Mouse (Mus musculus) testis, adult 2 months (tissue): ENCODE results near the gene Iqsec2.

Source experiments
- CTCF ChIP-seq: fragments of 200-500 bp; IDR thresholded peaks from 2 replicates; pipeline ENCODE4 v1.5.1; 2012; ENCODE audit warnings: low read depth, mild to moderate bottlenecking, inconsistent platforms, low read length, moderate library complexity; ENCODE audit not compliant: control insufficient read depth, insufficient read depth, insufficient replicate concordance
- POLR2A ChIP-seq: fragments of 200-500 bp; IDR thresholded peaks from 2 replicates; pipeline ENCODE4 v1.6.1; 2012; ENCODE audit warnings: low read depth, mild to moderate bottlenecking, inconsistent platforms, low read length, moderate library complexity; ENCODE audit not compliant: control insufficient read depth

GRCm38 (mm10) chrX:152178843-152179545, 34.9 kb downstream of the Iqsec2 start:
- no peak for TF ChIP-seq CTCF
- no peak for TF ChIP-seq POLR2A
